Mouse (Mus musculus): ENCODE measurements around the gene Diras1. TPM values are rescaled to one million over a fixed set of nuclear protein-coding genes. Genes with fewer than 3 reads are reported as not detected.
"Not testable (repeated sequence)": the region's sequence is repeated elsewhere in the genome, so short reads cannot be mapped to it uniquely, and the experiment has no call there.

Diras1 gene
- polyA plus RNA-seq, 1 experiment from 2014 or later = 0.07 TPM

GRCm38 (mm10) chr10:81055802-81056340 lies 30.4 kb upstream of the Diras1 start:
- not testable (repeated sequence) for H3K27me3 ChIP-seq; H3K4me2 ChIP-seq; H3K27ac ChIP-seq (replicated peaks); H3K9ac ChIP-seq; H3K4me3 ChIP-seq (replicated peaks); H3K9me3 ChIP-seq (replicated peaks); ATAC-seq (ENCODE audit: insufficient read depth)
- peaks cover 38% of the 10 kb centered on the region for H3K4me1 ChIP-seq (replicated peaks)
- peaks cover 13% of the 10 kb centered on the region for H3K36me3 ChIP-seq (replicated peaks)
- WGBS (ENCODE audit: insufficient replicate concordance) = 69% methylated on average over 11 of the region's 11 CpGs

- no peak for ATAC-seq (ENCODE audit: insufficient read depth)
- H3K36me3 ChIP-seq (replicated peaks) = peaks cover 20% of the 10 kb centered on the region
- no peak overlapping the region for H3K9ac ChIP-seq
- WGBS (ENCODE audit: insufficient replicate concordance) = 80% methylated on average over 6 of the region's 6 CpGs
- H3K27ac ChIP-seq (replicated peaks) = no peak overlapping the region
- peaks cover 37% of the 10 kb centered on the region for H3K4me1 ChIP-seq (replicated peaks)
- H3K27me3 ChIP-seq = no peaks in the 10 kb centered on the region
- H3K4me2 ChIP-seq = no peak overlapping the region
- no peak overlapping the region for H3K4me3 ChIP-seq (replicated peaks)
- H3K9me3 ChIP-seq (replicated peaks) = no peaks in the 10 kb centered on the region
These were observed 29.7 kb upstream of the Diras1 start for GRCm38 (mm10) chr10:81055169-81055568.

- H3K9ac ChIP-seq = no peak overlapping the region
- H3K4me1 ChIP-seq (replicated peaks) = peaks cover 20% of the 10 kb centered on the region
- no peaks in the 10 kb centered on the region for H3K9me3 ChIP-seq (replicated peaks)
- H3K27ac ChIP-seq (replicated peaks) = no peak overlapping the region
- ATAC-seq (ENCODE audit: insufficient read depth) = no peak
- no peaks in the 10 kb centered on the region for H3K27me3 ChIP-seq
- WGBS (ENCODE audit: insufficient replicate concordance) = 79% methylated on average over 5 of the region's 5 CpGs
- peaks cover 46% of the 10 kb centered on the region for H3K36me3 ChIP-seq (replicated peaks)
- no peak overlapping the region for H3K4me2 ChIP-seq
- no peak overlapping the region for H3K4me3 ChIP-seq (replicated peaks)
These were observed 27.1 kb upstream of the Diras1 start for GRCm38 (mm10) chr10:81052577-81052976.

- no peaks in the 10 kb centered on the region for H3K27me3 ChIP-seq
- no peak overlapping the region for H3K4me3 ChIP-seq (replicated peaks)
- 36% methylated on average over 6 of the region's 6 CpGs for WGBS (ENCODE audit: insufficient replicate concordance)
- ATAC-seq (ENCODE audit: insufficient read depth) = peak; percentile 44; the same call in 1 of the 2 replicates
- peaks cover 60% of the 10 kb centered on the region for H3K36me3 ChIP-seq (replicated peaks)
- H3K4me1 ChIP-seq (replicated peaks) = peaks cover 20% of the 10 kb centered on the region
- H3K9ac ChIP-seq = no peak overlapping the region
- no peaks in the 10 kb centered on the region for H3K9me3 ChIP-seq (replicated peaks)
- no peak overlapping the region for H3K27ac ChIP-seq (replicated peaks)
- H3K4me2 ChIP-seq = no peak overlapping the region
These were observed 25.7 kb upstream of the Diras1 start for GRCm38 (mm10) chr10:81051133-81051532.

- no peak overlapping the region for H3K4me3 ChIP-seq (replicated peaks)
These were observed 25.2 kb upstream of the Diras1 start for GRCm38 (mm10) chr10:81050645-81051044.

GRCm38 (mm10) chr10:81045246-81045645 lies 19.8 kb upstream of the Diras1 start:
- not testable (repeated sequence) for H3K27ac ChIP-seq (replicated peaks); H3K4me2 ChIP-seq; H3K4me1 ChIP-seq (replicated peaks); H3K9ac ChIP-seq; H3K9me3 ChIP-seq (replicated peaks); H3K27me3 ChIP-seq; ATAC-seq (ENCODE audit: insufficient read depth); H3K4me3 ChIP-seq (replicated peaks)
- WGBS (ENCODE audit: insufficient replicate concordance) = 80% methylated on average over 14 of the region's 14 CpGs
- peaks cover 68% of the 10 kb centered on the region for H3K36me3 ChIP-seq (replicated peaks)

More at GRCm38 (mm10) chr10:81050645-81051044, 25.2 kb upstream of the Diras1 start:
- Histone ChIP-seq H3K9me3 (replicated peaks) (no peaks in the 10 kb centered on the region), H3K27ac (replicated peaks) (no peak overlapping the region), H3K36me3 (replicated peaks) (peaks cover 65% of the 10 kb centered on the region), H3K4me1 (replicated peaks) (peaks cover 20% of the 10 kb centered on the region), H3K4me2 (no peak overlapping the region), H3K27me3 (no peaks in the 10 kb centered on the region), H3K9ac (no peak overlapping the region)
- 66% methylated on average over 4 of the region's 4 CpGs for WGBS (ENCODE audit: insufficient replicate concordance)
- ATAC-seq (ENCODE audit: insufficient read depth) = no peak

GRCm38 (mm10) chr10:81041458-81042175 lies 16.2 kb upstream of the Diras1 start:
- H3K27me3 ChIP-seq = no peaks in the 10 kb centered on the region
- peaks cover 31% of the 10 kb centered on the region for H3K36me3 ChIP-seq (replicated peaks)
- H3K4me2 ChIP-seq = no peak overlapping the region
- no peak overlapping the region for H3K9ac ChIP-seq
- no peaks in the 10 kb centered on the region for H3K9me3 ChIP-seq (replicated peaks)
- no peak overlapping the region for H3K4me3 ChIP-seq (replicated peaks)
- peaks cover 18% of the 10 kb centered on the region for H3K4me1 ChIP-seq (replicated peaks)
- ATAC-seq (ENCODE audit: insufficient read depth) = no peak
- 27% methylated on average over 13 of the region's 13 CpGs for WGBS (ENCODE audit: insufficient replicate concordance)
- no peak overlapping the region for H3K27ac ChIP-seq (replicated peaks)

- Histone ChIP-seq H3K4me3 (replicated peaks) (peak within 1 kb of the TSS; percentile 68), H3K27me3 (no peaks in the 10 kb centered on the region), H3K4me2 (peak within 1 kb of the TSS; percentile 82), H3K9me3 (replicated peaks) (no peaks in the 10 kb centered on the region), H3K36me3 (replicated peaks) (no peaks in the 10 kb centered on the region), H3K27ac (replicated peaks) (peak within 1 kb of the TSS; percentile 70), H3K4me1 (replicated peaks) (peaks cover 20% of the 10 kb centered on the region), H3K9ac (peak within 1 kb of the TSS; percentile 59)
- WGBS (ENCODE audit: insufficient replicate concordance) = under 1% methylated on average over 35 of the region's 35 CpGs
- ATAC-seq (ENCODE audit: insufficient read depth) = peak; percentile 98
These were observed 11.6 kb upstream of the Diras1 start, which contains the start of gene Slc39a3 for GRCm38 (mm10) chr10:81036988-81037580. Gene Slc39a3, minus strand, starts transcription at chr10:81037426.

- 65% methylated on average over 7 of the region's 7 CpGs for WGBS (ENCODE audit: insufficient replicate concordance)
- no peaks in the 10 kb centered on the region for H3K9me3 ChIP-seq (replicated peaks)
- H3K27me3 ChIP-seq = no peaks in the 10 kb centered on the region
- H3K27ac ChIP-seq (replicated peaks) = no peak overlapping the region
- no peak for ATAC-seq (ENCODE audit: insufficient read depth)
- H3K4me1 ChIP-seq (replicated peaks) = peaks cover 14% of the 10 kb centered on the region
- peaks cover 4% of the 10 kb centered on the region; the same call in 1 of the 2 replicates for H3K36me3 ChIP-seq (replicated peaks)
- no peak overlapping the region for H3K9ac ChIP-seq
- no peak overlapping the region for H3K4me2 ChIP-seq
- peak overlapping the region; percentile 68; the same call in 1 of the 2 replicates for H3K4me3 ChIP-seq (replicated peaks)
These were observed 10.8 kb upstream of the Diras1 start for GRCm38 (mm10) chr10:81036251-81036650.

- peaks cover 9% of the 10 kb centered on the region; the same call in 1 of the 2 replicates for H3K36me3 ChIP-seq (replicated peaks)
- H3K27ac ChIP-seq (replicated peaks) = no peak overlapping the region
- no peaks in the 10 kb centered on the region for H3K27me3 ChIP-seq
- ATAC-seq (ENCODE audit: insufficient read depth) = no peak
- WGBS (ENCODE audit: insufficient replicate concordance) = 68% methylated on average over 10 of the region's 10 CpGs
- H3K4me3 ChIP-seq (replicated peaks) = no peak overlapping the region
- H3K4me1 ChIP-seq (replicated peaks) = peaks cover 13% of the 10 kb centered on the region
- H3K4me2 ChIP-seq = no peak overlapping the region
- H3K9me3 ChIP-seq (replicated peaks) = no peaks in the 10 kb centered on the region
- no peak overlapping the region for H3K9ac ChIP-seq
These were observed 8.1 kb upstream of the Diras1 start for GRCm38 (mm10) chr10:81033586-81033985.

GRCm38 (mm10) chr10:81029031-81029430 lies 3.6 kb upstream of the Diras1 start:
- Histone ChIP-seq H3K27me3 (peaks cover 30% of the 10 kb centered on the region), H3K36me3 (replicated peaks) (peaks cover 9% of the 10 kb centered on the region; the same call in 1 of the 2 replicates), H3K4me2 (no peak overlapping the region), H3K9me3 (replicated peaks) (no peaks in the 10 kb centered on the region), H3K4me3 (replicated peaks) (no peak overlapping the region), H3K9ac (no peak overlapping the region), H3K4me1 (replicated peaks) (peaks cover 5% of the 10 kb centered on the region), H3K27ac (replicated peaks) (no peak overlapping the region)
- no peak for ATAC-seq (ENCODE audit: insufficient read depth)
- 65% methylated on average over 10 of the region's 10 CpGs for WGBS (ENCODE audit: insufficient replicate concordance)

Measured in liver, embryonic 15.5 days (tissue).